Mouse (Mus musculus): ENCODE data around the gene Tut7. TPM values are rescaled to one million over a fixed set of nuclear protein-coding genes. Genes with fewer than 3 reads are reported as not detected.

The Tut7 gene
- polyA plus RNA-seq, 1 experiment from 2014 or later: 52.5 TPM

Other genes starting within 250 kb of the Tut7 start
- 70.0 and 70.4 TPM in 2 replicates for gene Agtpbp1, start 237.9 kb downstream of the Tut7 start, polyA plus RNA-seq (2015; fragmentation: Nextera tagmentation; extraction: Ambion mirVana)
- gene Naa35, start 237.9 kb downstream of the Tut7 start, polyA plus RNA-seq (2015; fragmentation: Nextera tagmentation; extraction: Ambion mirVana): 142 and 154 TPM in 2 replicates
- 31.0 and 32.8 TPM in 2 replicates for gene Golm1, start 147.3 kb downstream of the Tut7 start, polyA plus RNA-seq (2015; fragmentation: Nextera tagmentation; extraction: Ambion mirVana)
- not detected in 2 replicates for gene 4921517D22Rik, start 129.0 kb downstream of the Tut7 start, polyA plus RNA-seq (2015; fragmentation: Nextera tagmentation; extraction: Ambion mirVana)
- gene Spata31d1a, start 112.8 kb downstream of the Tut7 start, polyA plus RNA-seq (2015; fragmentation: Nextera tagmentation; extraction: Ambion mirVana): 0.17 and 0.26 TPM in 2 replicates
- gene Spata31d1b, start 110.9 kb downstream of the Tut7 start, polyA plus RNA-seq (2015; fragmentation: Nextera tagmentation; extraction: Ambion mirVana): not detected in 2 replicates
- gene Spata31d1d, start 91.4 kb downstream of the Tut7 start, polyA plus RNA-seq (2015; fragmentation: Nextera tagmentation; extraction: Ambion mirVana): not detected in 2 replicates
- 0.14 and 0.27 TPM in 2 replicates for gene 1700014D04Rik, start 76.4 kb downstream of the Tut7 start, polyA plus RNA-seq (2015; fragmentation: Nextera tagmentation; extraction: Ambion mirVana)
- 158 and 166 TPM in 2 replicates for gene Isca1, start 53.3 kb downstream of the Tut7 start, polyA plus RNA-seq (2015; fragmentation: Nextera tagmentation; extraction: Ambion mirVana)
- not detected in 2 replicates for gene Gm49354, start 40.9 kb downstream of the Tut7 start, polyA plus RNA-seq (2015; fragmentation: Nextera tagmentation; extraction: Ambion mirVana)

Measured in midbrain, embryonic 15.5 days (tissue).